In the genomic region with DNA sequence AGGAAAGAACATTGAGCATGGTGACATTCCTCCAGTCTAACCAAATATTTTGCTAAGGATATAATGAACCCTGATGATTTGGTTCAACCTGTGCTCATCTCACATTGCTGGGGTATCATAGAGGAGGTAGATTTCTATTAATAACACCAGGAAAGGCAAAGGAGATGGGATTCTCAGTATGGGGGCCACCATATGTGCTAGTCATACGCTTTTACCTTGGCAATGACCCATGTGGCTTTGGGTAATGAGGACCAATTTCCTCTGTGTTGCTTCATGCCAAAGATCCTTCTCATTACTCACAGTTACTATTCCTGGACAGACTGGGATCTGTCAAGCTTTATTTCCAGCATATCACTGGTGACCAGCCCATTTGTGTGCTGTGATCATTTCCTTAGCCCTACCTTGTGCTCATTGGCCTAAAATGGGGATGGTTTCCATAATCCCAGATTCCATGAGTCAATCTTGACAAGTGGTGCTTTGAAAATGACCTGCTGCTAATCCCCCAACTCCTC, we compare ENCODE assay signal across 17 mouse cellular contexts.
"Had no signal": no experiment of that assay in that cellular context is flagged by ENCODE, and none has a peak within 500 bp of the region (broad histone marks: within the 10 kb centered on the region; RNA-seq: fewer than 3 reads in every experiment).

No protein-coding gene starts in this region.

- H3K4me1 ChIP-seq: limb, embryonic 13.5 days; liver, embryonic 15.5 days; megakaryocyte, embryonic 14.5 days; midbrain, embryonic 15.5 days; neural tube, embryonic 12.5 days had no signal

- H3K9me3 ChIP-seq: limb, embryonic 13.5 days; liver, embryonic 15.5 days; midbrain, embryonic 15.5 days; neural tube, embryonic 12.5 days had no signal

- H3K27me3 ChIP-seq: limb, embryonic 13.5 days; liver, embryonic 15.5 days; megakaryocyte, embryonic 14.5 days; midbrain, embryonic 15.5 days; neural tube, embryonic 12.5 days had no signal

- DNase-seq: kidney, postnatal 36 days; left cerebral cortex, postnatal 4 days; lung, embryonic 14.5 days; lung, postnatal 10 days; right cerebral cortex, postnatal 4 days; spleen, adult 18-20 months; thymus, adult 18-20 months; thymus, postnatal 14 days had no signal

- ATAC-seq: midbrain, embryonic 15.5 days had no signal

- H3K4me3 ChIP-seq: limb, embryonic 13.5 days; liver, embryonic 15.5 days; megakaryocyte, embryonic 14.5 days; midbrain, embryonic 15.5 days; neural tube, embryonic 12.5 days had no signal

- H3K27ac ChIP-seq: kidney, postnatal 0 days; limb, embryonic 13.5 days; liver, embryonic 15.5 days; macrophage; midbrain, embryonic 15.5 days; neural tube, embryonic 12.5 days had no signal

- H3K36me3 ChIP-seq: limb, embryonic 13.5 days; liver, embryonic 15.5 days; midbrain, embryonic 15.5 days; neural tube, embryonic 12.5 days had no signal

- H3K9ac ChIP-seq: limb, embryonic 13.5 days; liver, embryonic 15.5 days; lung, embryonic 14.5 days; midbrain, embryonic 15.5 days; neural tube, embryonic 12.5 days had no signal

- H3K4me2 ChIP-seq: limb, embryonic 13.5 days; liver, embryonic 11.5 days; liver, embryonic 15.5 days; lung, embryonic 14.5 days; midbrain, embryonic 11.5 days; midbrain, embryonic 15.5 days; neural tube, embryonic 12.5 days had no signal
